Mouse (Mus musculus) liver, adult 2 months (tissue): ENCODE data around the gene Camsap1. TPM values are rescaled to one million over a fixed set of nuclear protein-coding genes. Genes with fewer than 3 reads are reported as not detected.

Experiments used
- DNase-seq: peaks from one replicate; pipeline ENCODE4 v3.0.0-alpha.2; 2011; ENCODE audit warnings: low read depth, low spot score; ENCODE audit errors: extremely low read depth
- H3K27ac ChIP-seq: fragments of 200-500 bp; replicated peaks from 2 replicates; pipeline ENCODE4 v1.5.1; 2012; ENCODE audit warnings: low read depth, mild to moderate bottlenecking, control low read depth, inconsistent platforms, low read length; ENCODE audit not compliant: insufficient read depth
- H3K27me3 ChIP-seq: fragments of 200-500 bp; 2 replicates; pipeline ENCODE4 v1.6.1; 2012; ENCODE audit warnings: mild to moderate bottlenecking, moderate library complexity, low read length, inconsistent platforms; ENCODE audit not compliant: control insufficient read depth, insufficient read depth
- H3K36me3 ChIP-seq: fragments of 200-500 bp; 2 replicates; pipeline ENCODE4 v1.6.1; 2012; ENCODE audit warnings: low read length, inconsistent platforms; ENCODE audit not compliant: control insufficient read depth, insufficient read depth
- H3K4me1 ChIP-seq: fragments of 200-500 bp; 2 replicates; pipeline ENCODE4 v1.6.1; 2011; ENCODE audit warnings: low read length; ENCODE audit not compliant: control insufficient read depth, insufficient read depth
- H3K4me3 ChIP-seq: fragments of 200-500 bp; 2 replicates; pipeline ENCODE4 v1.5.1; 2011; ENCODE audit warnings: low read depth, mild to moderate bottlenecking, control low read depth, low read length, moderate library complexity; ENCODE audit not compliant: insufficient read depth
- H3K79me2 ChIP-seq: fragments of 200-500 bp; 2 replicates; pipeline ENCODE4 v1.6.1; 2012; ENCODE audit warnings: inconsistent platforms, mild to moderate bottlenecking, low read length, moderate library complexity; ENCODE audit not compliant: control insufficient read depth, insufficient read depth
- H3K9ac ChIP-seq: fragments of 200-500 bp; 2 replicates; pipeline ENCODE4 v1.6.1; 2012; ENCODE audit warnings: low read depth, mild to moderate bottlenecking, control low read depth, inconsistent platforms, low read length
- CTCF ChIP-seq: fragments of 200-500 bp; IDR thresholded peaks from 2 replicates; pipeline ENCODE4 v1.5.1; 2011; ENCODE audit warnings: low read depth, low read length, control low read depth
- POLR2A ChIP-seq: fragments of 200-500 bp; IDR thresholded peaks from 2 replicates; pipeline ENCODE4 v1.6.1; 2011; ENCODE audit warnings: low read length, control low read depth; ENCODE audit not compliant: insufficient read depth; ENCODE audit errors: extremely low read depth
- WGBS: fragments of 180-500 bp; shearing (Covaris S2); methylation state at CpG from one replicate; pipeline ENCODE4 v1.1.7; 2018; 5-methylcytosine and 5-hydroxymethylcytosine counted together
- polyA plus RNA-seq: library from polyadenylated mRNA; depleted of rRNA; stranded (reverse); fragments of >200 nt; gene quantifications from 2 replicates; pipeline ENCODE4 v1.2.3, GENCODE M21; 2012
- total RNA-seq: library from RNA; depleted of rRNA; stranded (reverse); fragments of >200 nt; gene quantifications from 2 replicates; pipeline ENCODE4 v1.2.3, GENCODE M21; 2014

Gene Camsap1
- total and polyA plus RNA-seq, 2 experiments = 2.4 to 5.4 TPM

- H3K4me1 ChIP-seq = peaks cover 4% of the 10 kb centered on the region; the same call in 1 of the 2 replicates
- no peaks in the 10 kb centered on the region for H3K79me2 ChIP-seq
- WGBS = 87% methylated on average over 2 of the region's 2 CpGs
- H3K27me3 ChIP-seq = no peaks in the 10 kb centered on the region
- TF ChIP-seq POLR2A = no peak
- TF ChIP-seq CTCF = no peak
- no peak overlapping the region for H3K27ac ChIP-seq
- no peak overlapping the region for H3K9ac ChIP-seq
- H3K36me3 ChIP-seq = peaks cover 23% of the 10 kb centered on the region; the same call in 1 of the 2 replicates
- no peak for DNase-seq
- no peak overlapping the region for H3K4me3 ChIP-seq
These were observed 39.3 kb downstream of the Camsap1 start for GRCm38 (mm10) chr2:25943822-25944221.

- WGBS = 84% methylated on average over 6 of the region's 6 CpGs
- no peak overlapping the region for H3K9ac ChIP-seq
- DNase-seq = no peak
- H3K4me1 ChIP-seq = no peaks in the 10 kb centered on the region
- peaks cover 33% of the 10 kb centered on the region; the same call in 1 of the 2 replicates for H3K36me3 ChIP-seq
- H3K4me3 ChIP-seq = no peak overlapping the region
- H3K27ac ChIP-seq = no peak overlapping the region
- H3K79me2 ChIP-seq = no peaks in the 10 kb centered on the region
- no peaks in the 10 kb centered on the region for H3K27me3 ChIP-seq
- TF ChIP-seq POLR2A (no peak), CTCF (no peak)
These were observed 42.6 kb downstream of the Camsap1 start for GRCm38 (mm10) chr2:25940503-25940902.

GRCm38 (mm10) chr2:25931249-25931859 is 51.7 kb downstream of the Camsap1 start:
- 85% methylated on average over 6 of the region's 6 CpGs for WGBS
- H3K36me3 ChIP-seq = peaks cover 25% of the 10 kb centered on the region; the same call in 1 of the 2 replicates

GRCm38 (mm10) chr2:25927821-25928220 is 55.3 kb downstream of the Camsap1 start:
- no peaks in the 10 kb centered on the region for H3K27me3 ChIP-seq
- no peak overlapping the region for H3K27ac ChIP-seq
- TF ChIP-seq POLR2A (no peak), CTCF (no peak)
- H3K4me3 ChIP-seq = no peak overlapping the region
- H3K36me3 ChIP-seq = peaks cover 12% of the 10 kb centered on the region; the same call in 1 of the 2 replicates
- no peaks in the 10 kb centered on the region for H3K79me2 ChIP-seq
- H3K9ac ChIP-seq = no peak overlapping the region
- WGBS = 90% methylated on average over 7 of the region's 7 CpGs
- DNase-seq = no peak
- no peaks in the 10 kb centered on the region for H3K4me1 ChIP-seq

More at GRCm38 (mm10) chr2:25931249-25931859, 51.7 kb downstream of the Camsap1 start:
- Histone ChIP-seq H3K4me3 (no peak overlapping the region), H3K9ac (no peak overlapping the region), H3K4me1 (no peaks in the 10 kb centered on the region), H3K79me2 (no peaks in the 10 kb centered on the region), H3K27ac (no peak overlapping the region), H3K27me3 (no peaks in the 10 kb centered on the region)
- peak; percentile 62 for TF ChIP-seq CTCF
- TF ChIP-seq POLR2A = no peak
- peak; percentile 16 for DNase-seq

GRCm38 (mm10) chr2:25924934-25925333 is 58.1 kb downstream of the Camsap1 start:
- Histone ChIP-seq H3K27me3 (no peaks in the 10 kb centered on the region), H3K9ac (no peak overlapping the region), H3K27ac (no peak overlapping the region), H3K4me1 (no peaks in the 10 kb centered on the region), H3K79me2 (no peaks in the 10 kb centered on the region), H3K36me3 (peaks cover 4% of the 10 kb centered on the region; the same call in 1 of the 2 replicates), H3K4me3 (no peak overlapping the region)
- TF ChIP-seq CTCF = no peak
- TF ChIP-seq POLR2A = no peak
- no peak for DNase-seq
- 82% methylated on average over 4 of the region's 4 CpGs for WGBS

GRCm38 (mm10) chr2:25923799-25924198 is 59.3 kb downstream of the Camsap1 start:
- no peak overlapping the region for H3K4me3 ChIP-seq
- no peak overlapping the region for H3K9ac ChIP-seq
- no peaks in the 10 kb centered on the region for H3K79me2 ChIP-seq
- 85% methylated on average over 2 of the region's 2 CpGs for WGBS
- no peak for TF ChIP-seq POLR2A
- TF ChIP-seq CTCF = no peak
- H3K27me3 ChIP-seq = no peaks in the 10 kb centered on the region
- H3K36me3 ChIP-seq = peaks cover 2% of the 10 kb centered on the region; the same call in 1 of the 2 replicates
- no peak overlapping the region for H3K27ac ChIP-seq
- H3K4me1 ChIP-seq = no peaks in the 10 kb centered on the region
- no peak for DNase-seq
